Mouse (Mus musculus) kidney, adult 8-10 months (tissue): ENCODE data around the gene Itpr2.

Experiments
- DNase-seq, 2 experiments: peaks; one replicate each; pipeline ENCODE4 v3.0.0; 2022

Itpr2 gene

GRCm38 (mm10) chr6:146082476-146082875, 419.5 kb downstream of the Itpr2 start:
- DNase-seq: no peak

- DNase-seq: no peak
These were observed 420.4 kb downstream of the Itpr2 start for GRCm38 (mm10) chr6:146081578-146081977.

DNA sequence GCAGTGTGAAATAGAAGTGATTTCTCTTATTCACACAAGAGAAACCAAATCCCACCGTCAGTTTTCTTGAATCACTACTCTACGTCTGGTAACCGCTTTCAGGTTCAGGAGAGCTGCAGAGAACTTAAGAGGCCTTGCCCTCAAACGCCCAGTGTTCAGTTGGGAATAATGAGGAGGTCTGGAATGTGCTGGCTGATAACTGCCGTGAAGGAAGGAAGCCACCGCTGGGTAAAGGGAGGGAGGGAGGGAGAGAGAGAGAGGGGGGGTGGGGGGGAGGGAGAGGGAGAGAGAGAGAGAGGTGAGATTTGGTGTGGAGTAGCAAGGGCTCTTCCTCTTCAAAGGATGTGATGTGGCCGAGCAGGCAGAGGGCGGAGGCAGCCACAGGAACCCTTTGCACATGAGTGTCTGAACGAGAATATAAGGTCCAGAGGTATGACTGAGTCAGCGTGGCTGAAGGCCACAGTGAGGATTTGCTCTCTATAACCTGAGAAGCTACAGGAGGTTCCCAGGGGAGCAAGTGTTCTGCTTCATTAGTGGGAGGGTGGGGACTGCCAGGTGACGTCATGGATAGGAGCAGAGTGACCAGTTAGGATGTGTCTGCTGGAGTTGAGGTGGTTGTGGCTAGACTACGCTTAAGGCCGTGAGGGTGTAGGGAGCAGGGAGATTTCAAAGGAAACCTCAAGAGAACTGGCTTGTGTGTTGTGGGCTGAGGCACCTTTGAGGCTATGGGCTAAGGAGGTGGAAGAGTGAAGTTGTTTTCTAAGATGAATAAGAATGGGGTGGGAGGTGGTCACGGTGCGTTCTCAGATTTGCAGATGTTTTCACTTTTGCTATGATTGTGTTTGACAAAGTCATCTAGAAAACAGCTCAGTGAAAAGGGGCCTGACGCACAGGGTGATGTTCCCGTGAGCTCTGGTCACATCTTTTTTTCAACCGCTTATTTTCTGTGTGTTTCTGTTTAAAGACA, 421.2 kb downstream of the Itpr2 start:
- DNase-seq: no peak

DNA sequence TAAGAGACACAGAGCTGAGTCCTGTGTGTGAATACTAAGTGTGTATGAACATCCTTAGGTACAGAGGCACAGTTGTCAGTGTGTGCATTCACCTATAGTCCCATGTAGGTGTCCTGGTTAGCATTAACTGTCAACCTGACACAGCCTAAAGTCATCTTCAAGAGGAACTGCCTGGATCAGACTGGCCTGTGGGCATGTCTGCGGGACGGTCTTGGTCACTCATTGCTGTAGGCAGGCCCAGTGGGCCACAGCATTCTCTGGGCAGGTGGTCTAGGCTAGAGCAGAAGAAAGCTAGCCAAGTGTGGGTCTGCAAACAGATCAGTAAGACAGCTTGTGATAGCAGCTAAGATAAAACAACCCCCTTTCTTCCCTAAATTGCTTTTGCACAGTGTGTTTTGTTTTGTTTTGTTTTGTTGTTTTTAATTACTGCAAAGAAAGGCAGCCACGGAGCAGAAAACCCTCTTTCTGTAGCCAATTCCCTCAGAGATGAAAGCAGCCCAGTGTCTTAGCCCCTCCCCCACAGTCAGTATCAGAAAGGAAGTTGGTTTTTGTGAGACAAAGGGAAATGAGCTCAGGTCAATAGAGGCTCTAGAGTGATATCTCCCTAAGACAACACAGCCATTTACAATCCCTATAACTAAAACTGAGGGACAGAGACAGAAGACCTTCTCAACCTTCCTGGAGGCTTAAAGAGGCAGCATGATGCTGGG, 422.1 kb downstream of the Itpr2 start:
- no peak for DNase-seq

- peak; percentile 24 to 67 for DNase-seq
These were observed 422.8 kb downstream of the Itpr2 start for GRCm38 (mm10) chr6:146079261-146079660.

DNA sequence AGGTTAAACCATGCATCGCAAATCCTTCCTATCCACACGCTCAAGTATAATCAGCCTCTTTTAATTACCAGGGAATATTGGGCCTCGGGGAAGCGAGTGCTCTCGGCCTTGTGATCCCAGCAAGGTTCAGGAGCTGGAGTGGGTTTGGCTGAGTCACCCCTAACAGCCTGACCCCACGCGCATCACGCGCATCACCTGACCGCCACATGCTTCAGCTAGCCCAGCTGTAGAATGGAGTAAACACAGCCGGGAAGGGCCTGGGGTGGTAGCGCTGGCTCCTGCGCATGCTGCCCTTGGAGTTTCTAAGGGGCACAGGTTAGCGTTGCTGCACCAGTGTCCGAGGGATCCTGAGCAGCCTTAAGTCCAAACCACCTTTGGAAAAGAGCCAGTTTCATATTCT, 423.9 kb downstream of the Itpr2 start:
- DNase-seq: no peak

- DNase-seq: no peak
These were observed 424.7 kb downstream of the Itpr2 start for GRCm38 (mm10) chr6:146077124-146077889.

- no peak for DNase-seq
These were observed 429.2 kb downstream of the Itpr2 start for GRCm38 (mm10) chr6:146072842-146073241.

DNA sequence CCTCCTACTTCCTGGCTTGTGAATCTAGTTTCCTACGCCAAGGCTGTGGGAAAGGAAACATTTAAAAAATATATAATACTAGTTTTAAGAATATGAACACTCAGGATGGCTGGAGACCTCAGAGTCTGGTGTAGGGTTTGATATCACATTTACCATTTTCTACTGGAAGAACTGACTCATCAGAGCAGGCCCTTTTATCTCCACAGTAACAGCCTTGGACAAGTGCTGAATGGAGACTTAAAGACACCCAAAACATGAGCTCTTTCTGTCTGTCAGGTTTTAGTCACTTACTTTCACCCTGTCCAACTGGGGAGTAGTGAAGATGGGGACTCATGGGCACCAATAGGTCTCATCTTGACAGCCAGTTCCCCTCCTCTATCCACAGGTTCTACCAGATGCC, 430.1 kb downstream of the Itpr2 start:
- no peak for DNase-seq
